In the genomic region with DNA sequence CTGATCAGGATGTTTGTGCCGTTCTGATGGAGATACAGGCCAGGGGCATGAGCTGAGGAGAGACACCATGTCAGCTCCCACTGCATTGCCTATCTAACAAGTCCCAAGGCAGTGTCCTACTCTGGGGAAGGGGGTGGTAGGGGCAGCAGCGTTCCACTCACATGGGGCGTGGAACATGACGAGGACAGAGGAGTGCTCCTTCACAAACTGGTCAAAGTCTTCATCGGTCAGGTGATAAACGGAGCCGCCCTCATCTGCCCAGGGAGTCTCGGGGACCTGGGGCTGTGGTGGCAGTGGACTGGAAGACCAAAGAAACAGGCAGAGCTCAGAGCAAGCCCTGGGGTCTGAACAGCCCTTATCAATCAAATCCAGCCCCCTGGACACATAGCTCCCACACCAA, we compare ENCODE assay signal across 16 mouse cellular contexts. TPM values are rescaled to one million over a fixed set of nuclear protein-coding genes. Genes with fewer than 3 reads are reported as not detected.
A peak's percentile ranks its signal among the peaks of the same experiment; 100 is the strongest.
DNase-seq lines count a peak whose midpoint lies in the region; ATAC-seq and TF ChIP-seq lines count a peak whose summit lies in the region.
"Had no signal": no experiment of that assay in that cellular context is flagged by ENCODE, and none has a peak within 500 bp of the region (broad histone marks: within the 10 kb centered on the region; RNA-seq: fewer than 3 reads in every experiment).

No protein-coding gene starts in this region.

- no peaks in the 10 kb centered on the region for H3K9me3 ChIP-seq in intestine, embryonic 15.5 days
- no peaks in the 10 kb centered on the region for H3K9me3 ChIP-seq in intestine, postnatal 0 days (ENCODE audit: control insufficient read depth)
- no peaks in the 10 kb centered on the region for H3K9me3 ChIP-seq in kidney, embryonic 14.5 days (ENCODE audit: control insufficient read depth, low read length)
- H3K9me3 ChIP-seq: embryonic facial prominence, embryonic 10.5 days; forebrain, embryonic 13.5 days; G1E; heart, embryonic 13.5 days had no signal

- H3K4me2 ChIP-seq in intestine, embryonic 15.5 days (replicated peaks) = no peak overlapping the region
- H3K4me2 ChIP-seq in intestine, postnatal 0 days (replicated peaks; ENCODE audit: low read depth) = no peak overlapping the region
- no peak overlapping the region for H3K4me2 ChIP-seq in kidney, embryonic 14.5 days (replicated peaks; ENCODE audit: low read depth, low read length)
- H3K4me2 ChIP-seq: forebrain, embryonic 13.5 days; heart, embryonic 13.5 days had no signal

- no peaks in the 10 kb centered on the region for H3K27me3 ChIP-seq in intestine, embryonic 15.5 days (replicated peaks)
- no peaks in the 10 kb centered on the region for H3K27me3 ChIP-seq in intestine, postnatal 0 days (replicated peaks; ENCODE audit: control insufficient read depth, insufficient read depth, low read length)
- no peaks in the 10 kb centered on the region for H3K27me3 ChIP-seq in kidney, embryonic 14.5 days (ENCODE audit: control insufficient read depth, insufficient read depth, low read length)
- H3K27me3 ChIP-seq: forebrain, embryonic 13.5 days; heart, embryonic 13.5 days had no signal

- H3K9ac ChIP-seq in intestine, embryonic 15.5 days = no peak overlapping the region
- H3K9ac ChIP-seq in intestine, postnatal 0 days (ENCODE audit: low read depth, low read length) = no peak overlapping the region
- H3K9ac ChIP-seq in kidney, embryonic 14.5 days (ENCODE audit: low read depth, low read length) = 0 out of 2 replicates have a peak overlapping the region, but pooled peaks have one; percentile 9
- H3K9ac ChIP-seq: forebrain, embryonic 13.5 days; forebrain, postnatal 0 days; heart, embryonic 13.5 days had no signal

- intact Hi-C loops in left cerebral cortex, postnatal 4 days (cut with DNase I) = no loop called here

- no peak overlapping the region for H3K4me3 ChIP-seq in intestine, embryonic 15.5 days (replicated peaks)
- no peak overlapping the region for H3K4me3 ChIP-seq in intestine, postnatal 0 days (ENCODE audit: low read depth, low read length)
- H3K4me3 ChIP-seq in kidney, embryonic 14.5 days (ENCODE audit: low read length) = no peak overlapping the region
- H3K4me3 ChIP-seq: embryonic facial prominence, embryonic 10.5 days; forebrain, embryonic 13.5 days; heart, embryonic 13.5 days had no signal

- H3K36me3 ChIP-seq in intestine, embryonic 15.5 days = peaks cover 4% of the 10 kb centered on the region; the same call in 1 of the 2 replicates
- no peaks in the 10 kb centered on the region; the same call in 1 of the 2 replicates for H3K36me3 ChIP-seq in intestine, postnatal 0 days (ENCODE audit: control insufficient read depth, insufficient read depth)
- H3K36me3 ChIP-seq in kidney, embryonic 14.5 days (ENCODE audit: control insufficient read depth, insufficient read depth, low read length) = no peaks in the 10 kb centered on the region
- H3K36me3 ChIP-seq: G1E had no signal

- no peak overlapping the region for H3K27ac ChIP-seq in intestine, embryonic 15.5 days
- no peak overlapping the region for H3K27ac ChIP-seq in intestine, postnatal 0 days (ENCODE audit: low read depth, low read length)
- H3K27ac ChIP-seq in kidney, embryonic 14.5 days (ENCODE audit: low read depth, low read length) = peak overlapping the region; percentile 59
- H3K27ac ChIP-seq: embryonic facial prominence, embryonic 10.5 days; forebrain, embryonic 13.5 days; heart, embryonic 13.5 days had no signal

- ATAC-seq in intestine, embryonic 15.5 days = peak; percentile 59
- no peak for ATAC-seq in intestine, postnatal 0 days
- no peak for ATAC-seq in kidney, embryonic 14.5 days (ENCODE audit: low FRiP score, low TSS enrichment)
- ATAC-seq: CD4-positive, CD25-positive, alpha-beta regulatory T cell, adult 4 months; forebrain, embryonic 13.5 days; forebrain, postnatal 0 days had no signal

- no peak for TF ChIP-seq CTCF in intestine, postnatal 0 days (IDR thresholded peaks at IDR 0.05; ENCODE audit: low read depth)

- DNase-seq in kidney, postnatal 10 days = peak; percentile 26
- peak; percentile 17 to 47 for DNase-seq in kidney, postnatal 4 days
- no peak for DNase-seq in left cerebral cortex, postnatal 4 days
- DNase-seq in cerebellum, adult 18-20 months = no peak
- DNase-seq in right cerebral cortex, adult 2 months (ENCODE audit: low spot score in 2 of 2) = no peak
- DNase-seq: B cell, adult 2 months; gastrocnemius, postnatal 25 days had no signal

- 78% methylated on average over 8 of the region's 8 CpGs for WGBS in intestine, embryonic 15.5 days
- WGBS in intestine, postnatal 0 days = 62% methylated on average over 8 of the region's 8 CpGs
- 71% methylated on average over 8 of the region's 8 CpGs for WGBS in kidney, embryonic 14.5 days

- H3K4me1 ChIP-seq in intestine, embryonic 15.5 days (replicated peaks) = no peaks in the 10 kb centered on the region
- H3K4me1 ChIP-seq in intestine, postnatal 0 days (replicated peaks; ENCODE audit: control insufficient read depth, insufficient read depth, low read length) = no peaks in the 10 kb centered on the region
- peaks cover 6% of the 10 kb centered on the region; the same call in 1 of the 2 replicates for H3K4me1 ChIP-seq in kidney, embryonic 14.5 days (ENCODE audit: control insufficient read depth, insufficient read depth, low read length)
- H3K4me1 ChIP-seq: heart, embryonic 13.5 days had no signal

RNA-seq across cellular contexts. Expression of a gene that starts 59.0 kb away (rescaled TPM):
- 53.3 and 54.3 TPM in 2 replicates for polyA plus RNA-seq in intestine, embryonic 15.5 days (2015; fragmentation: Nextera tagmentation; extraction: Ambion mirVana)
- polyA plus RNA-seq in intestine, postnatal 0 days (2015; fragmentation: Nextera tagmentation; extraction: Ambion mirVana) = 55.3 and 58.1 TPM in 2 replicates
- 52.8 and 54.6 TPM in 2 replicates for polyA plus RNA-seq in kidney, embryonic 14.5 days (2014; fragmentation: Nextera tagmentation; extraction: Ambion mirVana)
- total RNA-seq in left cerebral cortex, postnatal 4 days (2021) = 10 to 100 TPM; 23.3 to 23.5 TPM

Comparison
In these comparisons a context has a peak if more than half of its experiments do, and no peak if none do; other contexts are left out.
1. DNase-seq: peak in kidney, postnatal 10 days (single experiment) and kidney, postnatal 4 days (2 of 2); none in left cerebral cortex, postnatal 4 days (single experiment), cerebellum, adult 18-20 months (0 of 2) and right cerebral cortex, adult 2 months (0 of 2).